8 mouse cellular contexts compared by ENCODE assay signal in the genomic region with DNA sequence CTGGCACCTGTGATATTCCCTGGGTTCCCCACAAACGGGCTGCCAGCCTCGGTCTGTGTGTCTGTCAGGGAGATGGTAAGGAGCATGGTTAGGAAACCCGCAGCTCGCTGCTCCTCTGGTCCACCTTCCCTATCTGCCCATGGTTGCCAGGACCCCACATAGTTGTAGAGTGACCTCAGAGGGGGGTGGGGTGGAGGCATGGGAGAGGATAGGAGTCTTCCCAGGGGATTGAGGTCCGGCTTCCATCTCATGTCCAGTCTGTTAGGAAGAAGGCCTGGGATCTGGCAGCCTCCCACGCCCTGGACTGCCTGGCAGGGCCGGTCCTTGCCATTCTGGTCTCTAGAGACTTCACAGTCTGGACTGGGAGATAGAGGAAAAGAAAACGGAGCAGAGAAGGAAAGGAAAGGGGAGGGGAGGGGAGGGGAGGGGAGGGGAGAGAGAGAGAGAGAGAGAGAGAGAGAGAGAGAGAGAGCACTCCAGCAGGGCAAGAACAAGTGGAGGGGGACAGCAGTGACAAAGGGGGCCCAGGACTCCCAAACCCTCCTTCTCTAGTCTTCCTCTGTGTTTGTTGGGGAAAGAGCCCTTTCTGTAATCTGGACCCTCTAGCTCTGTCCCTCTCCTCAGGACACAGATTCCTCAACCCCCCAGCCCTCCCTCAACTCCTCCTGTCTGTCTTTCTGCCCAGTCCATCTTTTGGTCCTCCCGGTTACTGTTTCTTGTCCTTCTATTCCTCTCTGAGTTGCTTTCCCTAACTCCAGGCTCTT. TPM values are rescaled to one million over a fixed set of nuclear protein-coding genes. Genes with fewer than 3 reads are reported as not detected.
DNase-seq lines count a peak whose midpoint lies in the region; ATAC-seq lines count a peak whose summit lies in the region.

No protein-coding gene starts in this region.

- ATAC-seq in heart, embryonic 11.5 days (replicated peaks; ENCODE audit: insufficient number of reproducible peaks, low FRiP score, low TSS enrichment) = peak; percentile 28
- no peak for ATAC-seq in limb, embryonic 15.5 days (ENCODE audit: insufficient number of reproducible peaks, low FRiP score, low TSS enrichment, low read depth)
- peak; percentile 49 for ATAC-seq in neural tube, embryonic 13.5 days (ENCODE audit: low read depth)
- no peak for ATAC-seq in megakaryocyte progenitor cell, adult 5-6 weeks (replicated peaks; ENCODE audit: poor library complexity)

- peak overlapping the region; percentile 93 for H3K4me2 ChIP-seq in heart, embryonic 11.5 days
- peak overlapping the region; percentile 76 for H3K4me2 ChIP-seq in limb, embryonic 15.5 days
- peak overlapping the region; percentile 67 for H3K4me2 ChIP-seq in neural tube, embryonic 13.5 days

- peaks cover 25% of the 10 kb centered on the region for H3K4me1 ChIP-seq in heart, embryonic 11.5 days (ENCODE audit: control insufficient read depth, insufficient read depth, low read length)
- H3K4me1 ChIP-seq in limb, embryonic 15.5 days = peaks cover 43% of the 10 kb centered on the region
- peaks cover 19% of the 10 kb centered on the region for H3K4me1 ChIP-seq in neural tube, embryonic 13.5 days (replicated peaks)

- peak; percentile 51 for DNase-seq in 3T3-L1 (ENCODE audit: low read depth, low spot score)
- DNase-seq in MN1 (ENCODE audit: low spot score) = peak; percentile 78
- no peak for DNase-seq in cerebellum, adult 8-10 months
- DNase-seq in layer of hippocampus, adult 9-10 months (ENCODE audit: low spot score) = no peak

- peak overlapping the region; percentile 69 for H3K4me3 ChIP-seq in heart, embryonic 11.5 days (ENCODE audit: low read depth, low read length)
- H3K4me3 ChIP-seq in limb, embryonic 15.5 days = peak overlapping the region; percentile 68
- H3K4me3 ChIP-seq in neural tube, embryonic 13.5 days = peak overlapping the region; percentile 44

- no peaks in the 10 kb centered on the region for H3K27me3 ChIP-seq in heart, embryonic 11.5 days (ENCODE audit: control insufficient read depth, insufficient read depth, low read length)
- no peaks in the 10 kb centered on the region for H3K27me3 ChIP-seq in limb, embryonic 15.5 days
- H3K27me3 ChIP-seq in neural tube, embryonic 13.5 days = no peaks in the 10 kb centered on the region; the same call in 1 of the 2 replicates

- WGBS in heart, embryonic 11.5 days (ENCODE audit: insufficient replicate concordance) = 9% methylated on average over 9 of the region's 9 CpGs
- WGBS in limb, embryonic 15.5 days = 23% methylated on average over 9 of the region's 9 CpGs
- WGBS in neural tube, embryonic 13.5 days = 25% methylated on average over 9 of the region's 9 CpGs

- H3K9me3 ChIP-seq in heart, embryonic 11.5 days (replicated peaks; ENCODE audit: control insufficient read depth, low read length) = no peaks in the 10 kb centered on the region
- H3K9me3 ChIP-seq in limb, embryonic 15.5 days = no peaks in the 10 kb centered on the region
- H3K9me3 ChIP-seq in neural tube, embryonic 13.5 days = no peaks in the 10 kb centered on the region

- 0 out of 2 replicates have a peak, but pooled peaks cover 3% of the 10 kb centered on the region for H3K36me3 ChIP-seq in heart, embryonic 11.5 days (ENCODE audit: control insufficient read depth, insufficient read depth, low read length)
- peaks cover 13% of the 10 kb centered on the region; the same call in 1 of the 2 replicates for H3K36me3 ChIP-seq in limb, embryonic 15.5 days
- no peaks in the 10 kb centered on the region for H3K36me3 ChIP-seq in neural tube, embryonic 13.5 days

- peak overlapping the region; percentile 32 for H3K27ac ChIP-seq in heart, embryonic 11.5 days (ENCODE audit: low read depth, low read length)
- peak overlapping the region; percentile 86; the same call in 1 of the 2 replicates for H3K27ac ChIP-seq in limb, embryonic 15.5 days
- H3K27ac ChIP-seq in neural tube, embryonic 13.5 days (replicated peaks) = no peak overlapping the region

- H3K9ac ChIP-seq in heart, embryonic 11.5 days (ENCODE audit: low read depth, low read length) = peak overlapping the region; percentile 76
- H3K9ac ChIP-seq in limb, embryonic 15.5 days = peak overlapping the region; percentile 74
- H3K9ac ChIP-seq in neural tube, embryonic 13.5 days = peak overlapping the region; percentile 68

RNA-seq across cellular contexts. Expression of gene Axl, which starts 0.9 kb away (rescaled TPM):
- polyA plus RNA-seq in heart, embryonic 11.5 days (2014; fragmentation: Nextera tagmentation; extraction: Ambion mirVana) = 53.6 and 54.5 TPM in 2 replicates
- polyA plus RNA-seq in limb, embryonic 15.5 days (2015; fragmentation: Nextera tagmentation; extraction: Ambion mirVana) = 131 and 133 TPM in 2 replicates
- 25.4 and 26.7 TPM in 2 replicates for polyA plus RNA-seq in neural tube, embryonic 13.5 days (2015; fragmentation: Nextera tagmentation; extraction: Ambion mirVana)
- 1.1 and 2.3 TPM in 2 replicates for total RNA-seq in megakaryocyte progenitor cell, adult 5-6 weeks (2015)
- total RNA-seq in megakaryocyte progenitor cell, adult 5-6 weeks (2017) = 1.5 and 1.9 TPM in 2 replicates

RNA-seq across cellular contexts. Expression of gene Cyp2s1, which starts 29.1 kb away (rescaled TPM):
- 4.0 and 5.5 TPM in 2 replicates for polyA plus RNA-seq in heart, embryonic 11.5 days (2014; fragmentation: Nextera tagmentation; extraction: Ambion mirVana)
- 3.0 and 3.9 TPM in 2 replicates for polyA plus RNA-seq in limb, embryonic 15.5 days (2015; fragmentation: Nextera tagmentation; extraction: Ambion mirVana)
- 2.2 and 3.0 TPM in 2 replicates for polyA plus RNA-seq in neural tube, embryonic 13.5 days (2015; fragmentation: Nextera tagmentation; extraction: Ambion mirVana)
- 0.17 TPM in 1 of 2 replicates, not detected in the other for total RNA-seq in megakaryocyte progenitor cell, adult 5-6 weeks (2015)
- total RNA-seq in megakaryocyte progenitor cell, adult 5-6 weeks (2017) = not detected in 2 replicates

RNA-seq across cellular contexts. Expression of gene Hnrnpul1, which starts 33.1 kb away (rescaled TPM):
- 47.7 and 53.3 TPM in 2 replicates for polyA plus RNA-seq in heart, embryonic 11.5 days (2014; fragmentation: Nextera tagmentation; extraction: Ambion mirVana)
- polyA plus RNA-seq in limb, embryonic 15.5 days (2015; fragmentation: Nextera tagmentation; extraction: Ambion mirVana) = 46.3 and 53.7 TPM in 2 replicates
- 45.1 and 51.1 TPM in 2 replicates for polyA plus RNA-seq in neural tube, embryonic 13.5 days (2015; fragmentation: Nextera tagmentation; extraction: Ambion mirVana)
- 132 and 135 TPM in 2 replicates for total RNA-seq in megakaryocyte progenitor cell, adult 5-6 weeks (2015)
- total RNA-seq in megakaryocyte progenitor cell, adult 5-6 weeks (2017) = 126 and 141 TPM in 2 replicates

Comparison
In these comparisons a context has a peak if more than half of its experiments do, and no peak if none do; other contexts are left out.
1. DNase-seq: peak in 3T3-L1 (single experiment) and MN1 (single experiment); none in cerebellum, adult 8-10 months (single experiment) and layer of hippocampus, adult 9-10 months (single experiment).
2. ATAC-seq: peak in heart, embryonic 11.5 days (single experiment) and neural tube, embryonic 13.5 days (single experiment); none in limb, embryonic 15.5 days (single experiment) and megakaryocyte progenitor cell, adult 5-6 weeks (single experiment).
3. Peak in every context shown above with its lines, with median percentiles within 50 percentile points of each other: H3K4me2 ChIP-seq, H3K4me3 ChIP-seq and H3K9ac ChIP-seq.